Mouse (Mus musculus): Measurements from ENCODE around the gene Sec14l2. TPM values are rescaled to one million over a fixed set of nuclear protein-coding genes. Genes with fewer than 3 reads are reported as not detected.

Sec14l2 gene
- total and polyA plus RNA-seq, 3 experiments, result 15.5 to 40.1 TPM; not detected in 1

DNA sequence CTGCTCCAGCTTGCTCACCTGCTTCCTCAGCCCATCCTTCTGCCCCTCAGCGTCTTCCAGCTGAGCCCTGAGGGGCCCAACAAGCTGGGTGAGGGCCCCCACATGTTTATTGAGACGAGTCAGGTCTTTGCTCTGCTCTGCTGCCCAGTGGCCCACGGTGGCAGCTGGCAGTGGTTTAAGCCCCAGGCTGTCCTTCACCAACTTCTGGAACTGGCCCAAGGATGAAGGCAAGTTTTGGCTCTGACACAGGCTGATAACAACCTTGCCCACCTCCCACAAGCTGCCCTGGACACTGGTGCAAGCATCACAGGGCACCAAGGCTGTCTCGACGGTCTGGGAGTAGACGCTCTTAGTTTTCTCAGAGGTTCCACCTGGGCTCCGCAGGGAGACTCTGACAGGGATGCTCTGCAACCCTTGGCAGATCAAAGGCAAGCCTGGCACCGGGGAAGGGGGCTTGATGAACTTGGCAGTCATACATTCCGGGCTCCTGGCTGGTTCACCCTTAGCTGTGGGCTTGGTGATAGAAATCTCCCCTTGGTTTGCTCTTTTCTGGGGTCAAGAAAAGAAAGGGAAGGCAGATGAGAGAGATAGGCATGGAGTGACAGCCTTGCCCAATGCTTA is 25.4 kb upstream of the Sec14l2 start:
- no peaks in the 10 kb centered on the region for H3K27me3 ChIP-seq (ENCODE audit: control insufficient read depth in 1 of 2, insufficient read depth in 2 of 2, low read length in 2 of 2)
- H3K4me3 ChIP-seq (ENCODE audit: control insufficient read depth in 1 of 2, insufficient read depth in 1 of 2, low read depth in 2 of 2, low read length in 2 of 2), result no peak overlapping the region
- H3K27ac ChIP-seq (ENCODE audit: control insufficient read depth, low read depth, low read length), result no peak overlapping the region
- H3K9ac ChIP-seq (ENCODE audit: control insufficient read depth, low read depth, low read length, poor library complexity, severe bottlenecking), result no peak overlapping the region
- no peaks in the 10 kb centered on the region for H3K9me3 ChIP-seq (replicated peaks; ENCODE audit: insufficient read depth, low read length)
- no peaks in the 10 kb centered on the region for H3K79me2 ChIP-seq (ENCODE audit: control insufficient read depth, insufficient read depth, low read length, poor library complexity)
- DNase-seq (ENCODE audit: low read depth, low spot score), result no peak
- TF ChIP-seq CTCF (IDR thresholded peaks at IDR 0.05 in 2 of 3, conservative IDR thresholded peaks at IDR 0.05 in 1 of 3; ENCODE audit: control insufficient read depth in 1 of 3, insufficient read depth in 1 of 3, low read depth in 2 of 3, low read length in 3 of 3, poor library complexity in 1 of 3, severe bottlenecking in 1 of 3), result no peak
- TF ChIP-seq MYB (IDR thresholded peaks at IDR 0.05; ENCODE audit: low read depth, low read length), result no peak
- no peak for TF ChIP-seq TCF12 (IDR thresholded peaks at IDR 0.05; ENCODE audit: low read depth, low read length)
- TF ChIP-seq ETS1 (IDR thresholded peaks at IDR 0.05; ENCODE audit: low read depth, low read length), result no peak
- TF ChIP-seq BHLHE40 (IDR thresholded peaks at IDR 0.05; ENCODE audit: borderline replicate concordance, low read depth, low read length), result no peak
- TF ChIP-seq POLR2AphosphoS2 (IDR thresholded peaks at IDR 0.05; ENCODE audit: low read length), result no peak
- TF ChIP-seq KAT2A (conservative IDR thresholded peaks at IDR 0.05; ENCODE audit: low read depth, low read length), result no peak
- no peak for TF ChIP-seq NRF1 (IDR thresholded peaks at IDR 0.05; ENCODE audit: insufficient read depth, low read depth, low read length, poor library complexity, severe bottlenecking)
- no peak for TF ChIP-seq ZKSCAN1 (IDR thresholded peaks at IDR 0.05; ENCODE audit: low read depth, low read length)
- no peak for TF ChIP-seq E2F4 (IDR thresholded peaks at IDR 0.05; ENCODE audit: borderline replicate concordance, low read depth, low read length)
- no peak for TF ChIP-seq USF2 (IDR thresholded peaks at IDR 0.05; ENCODE audit: borderline replicate concordance in 1 of 2, insufficient read depth in 1 of 2, low read depth in 1 of 2, low read length in 2 of 2)
- TF ChIP-seq SMC3 (IDR thresholded peaks at IDR 0.05; ENCODE audit: low read depth, low read length), result no peak
- no peak for TF ChIP-seq HCFC1 (IDR thresholded peaks at IDR 0.05; ENCODE audit: low read depth, low read length)
- peaks cover 0 to 3% of the 10 kb centered on the region in 2 experiments; a peak in 2 of 4 replicates for H3K36me3 ChIP-seq (ENCODE audit: control insufficient read depth in 1 of 2, insufficient read depth in 2 of 2, low read length in 2 of 2)
- peaks cover 2 to 4% of the 10 kb centered on the region in 2 experiments for H3K4me1 ChIP-seq (ENCODE audit: control insufficient read depth in 1 of 2, insufficient read depth in 2 of 2, low read length in 2 of 2)

DNA sequence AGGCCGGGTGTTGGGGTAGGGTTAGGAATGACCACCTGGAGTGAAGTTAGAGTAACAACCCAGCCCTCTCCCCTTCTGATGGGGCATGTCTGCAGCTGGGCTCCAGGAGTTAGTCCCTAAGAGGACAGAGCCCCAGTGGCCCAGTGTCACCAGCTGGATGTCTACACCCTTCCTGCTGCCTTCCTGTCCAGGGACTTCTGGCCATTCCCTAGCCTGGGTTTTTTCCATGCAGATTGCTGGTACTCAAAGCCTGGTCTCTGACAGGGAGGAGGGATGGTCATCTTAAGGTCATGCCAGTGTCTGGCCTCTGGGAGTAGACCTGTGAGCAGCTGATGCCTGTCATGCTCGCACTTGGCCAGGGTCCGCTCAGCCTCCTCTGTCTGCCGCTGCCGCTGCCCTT is 24.9 kb upstream of the Sec14l2 start:
- Histone ChIP-seq H3K36me3 (ENCODE audit: control insufficient read depth in 1 of 2, insufficient read depth in 2 of 2, low read length in 2 of 2) (no peaks in the 10 kb centered on the region), H3K9ac (ENCODE audit: control insufficient read depth, low read depth, low read length, poor library complexity, severe bottlenecking) (no peak overlapping the region), H3K27me3 (ENCODE audit: control insufficient read depth in 1 of 2, insufficient read depth in 2 of 2, low read length in 2 of 2) (no peaks in the 10 kb centered on the region), H3K9me3 (replicated peaks; ENCODE audit: insufficient read depth, low read length) (no peaks in the 10 kb centered on the region), H3K79me2 (ENCODE audit: control insufficient read depth, insufficient read depth, low read length, poor library complexity) (no peaks in the 10 kb centered on the region), H3K4me1 (ENCODE audit: control insufficient read depth in 1 of 2, insufficient read depth in 2 of 2, low read length in 2 of 2) (no peaks in the 10 kb centered on the region; a peak in 1 of 4 replicates), H3K27ac (ENCODE audit: control insufficient read depth, low read depth, low read length) (no peak overlapping the region), H3K4me3 (ENCODE audit: control insufficient read depth in 1 of 2, insufficient read depth in 1 of 2, low read depth in 2 of 2, low read length in 2 of 2) (no peak overlapping the region)
- TF ChIP-seq MXI1 (IDR thresholded peaks at IDR 0.05; ENCODE audit: low read depth, low read length), result no peak
- TF ChIP-seq POLR2A (IDR thresholded peaks at IDR 0.05; ENCODE audit: control insufficient read depth in 1 of 2, insufficient read depth in 1 of 2, low read depth in 1 of 2, low read length in 2 of 2, poor library complexity in 1 of 2), result no peak
- no peak for TF ChIP-seq POLR2AphosphoS2 (IDR thresholded peaks at IDR 0.05; ENCODE audit: low read length)
- TF ChIP-seq NRF1 (IDR thresholded peaks at IDR 0.05; ENCODE audit: insufficient read depth, low read depth, low read length, poor library complexity, severe bottlenecking), result no peak
- no peak for TF ChIP-seq ZC3H11A (IDR thresholded peaks at IDR 0.05; ENCODE audit: low read depth, low read length)
- TF ChIP-seq CTCF (IDR thresholded peaks at IDR 0.05 in 2 of 3, conservative IDR thresholded peaks at IDR 0.05 in 1 of 3; ENCODE audit: control insufficient read depth in 1 of 3, insufficient read depth in 1 of 3, low read depth in 2 of 3, low read length in 3 of 3, poor library complexity in 1 of 3, severe bottlenecking in 1 of 3), result no peak
- TF ChIP-seq MAZ (IDR thresholded peaks at IDR 0.05; ENCODE audit: low read depth, low read length), result no peak
- no peak for TF ChIP-seq GABPA (IDR thresholded peaks at IDR 0.05; ENCODE audit: low read depth, low read length)
- TF ChIP-seq USF2 (IDR thresholded peaks at IDR 0.05; ENCODE audit: borderline replicate concordance in 1 of 2, insufficient read depth in 1 of 2, low read depth in 1 of 2, low read length in 2 of 2), result no peak
- no peak for TF ChIP-seq ELF1 (IDR thresholded peaks at IDR 0.05; ENCODE audit: low read depth, low read length)
- no peak for TF ChIP-seq RCOR1 (IDR thresholded peaks at IDR 0.05; ENCODE audit: low read depth, low read length)
- no peak for TF ChIP-seq POLR2AphosphoS5 (IDR thresholded peaks at IDR 0.05; ENCODE audit: borderline replicate concordance, low read depth, low read length)
- TF ChIP-seq SIN3A (IDR thresholded peaks at IDR 0.05; ENCODE audit: low read length), result no peak
- no peak for TF ChIP-seq ZKSCAN1 (IDR thresholded peaks at IDR 0.05; ENCODE audit: low read depth, low read length)
- no peak for TF ChIP-seq EP300 (IDR thresholded peaks at IDR 0.05; ENCODE audit: low read depth in 1 of 2, low read length in 2 of 2)
- TF ChIP-seq BHLHE40 (IDR thresholded peaks at IDR 0.05; ENCODE audit: borderline replicate concordance, low read depth, low read length), result no peak
- TF ChIP-seq GATA1 (IDR thresholded peaks at IDR 0.05; ENCODE audit: low read depth, low read length), result no peak
- no peak for TF ChIP-seq TCF12 (IDR thresholded peaks at IDR 0.05; ENCODE audit: low read depth, low read length)
- no peak for DNase-seq (ENCODE audit: low read depth, low spot score)
